Mouse (Mus musculus): Measurements from ENCODE around the gene Hist1h2be. TPM values are rescaled to one million over a fixed set of nuclear protein-coding genes. Genes with fewer than 3 reads are reported as not detected.

The Hist1h2be gene
- 1.1 and 1.4 TPM in 2 replicates for polyA plus RNA-seq (2015; fragmentation: Nextera tagmentation; extraction: Ambion mirVana)

DNA sequence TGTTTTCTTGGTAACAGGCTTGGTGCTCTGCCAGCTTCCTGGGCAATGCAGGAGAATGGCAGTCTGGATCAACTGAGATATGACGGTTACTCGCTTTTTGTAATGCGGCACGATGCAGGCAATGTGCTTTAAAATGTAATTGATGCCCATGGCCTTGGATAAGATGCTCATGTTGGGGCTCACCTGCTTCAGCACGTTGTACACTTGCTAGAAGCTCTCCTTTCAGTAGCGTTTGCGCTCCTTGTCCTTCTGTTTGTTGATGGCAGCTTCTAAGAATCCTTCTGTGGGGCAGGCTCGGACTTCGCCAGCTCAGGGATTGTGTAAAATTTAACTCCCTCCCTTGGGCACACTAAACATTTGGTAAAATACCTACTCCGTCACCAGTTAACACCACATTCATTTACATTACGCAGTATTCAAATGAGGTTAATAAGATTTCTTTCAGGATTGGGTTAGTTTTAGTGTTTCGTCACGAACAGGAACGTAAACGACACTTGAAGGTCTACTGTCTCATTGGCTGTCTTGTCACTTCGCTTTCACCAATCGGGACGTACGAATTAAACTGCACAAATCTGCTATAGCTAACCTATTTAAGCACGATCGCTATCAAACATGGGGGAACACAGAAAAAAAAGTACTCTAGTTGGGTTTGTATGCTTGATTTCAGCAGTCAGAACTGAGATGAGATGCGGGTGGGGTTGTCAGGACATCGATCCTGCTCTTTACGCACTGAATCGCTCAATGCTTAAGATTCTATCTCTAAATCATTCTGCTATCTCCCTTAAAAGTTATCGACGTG lies at the start of gene Hist1h2be:
Gene Hist1h2be (minus strand): TSS at position 392 of the 799 bp plus-strand sequence.

DNA sequence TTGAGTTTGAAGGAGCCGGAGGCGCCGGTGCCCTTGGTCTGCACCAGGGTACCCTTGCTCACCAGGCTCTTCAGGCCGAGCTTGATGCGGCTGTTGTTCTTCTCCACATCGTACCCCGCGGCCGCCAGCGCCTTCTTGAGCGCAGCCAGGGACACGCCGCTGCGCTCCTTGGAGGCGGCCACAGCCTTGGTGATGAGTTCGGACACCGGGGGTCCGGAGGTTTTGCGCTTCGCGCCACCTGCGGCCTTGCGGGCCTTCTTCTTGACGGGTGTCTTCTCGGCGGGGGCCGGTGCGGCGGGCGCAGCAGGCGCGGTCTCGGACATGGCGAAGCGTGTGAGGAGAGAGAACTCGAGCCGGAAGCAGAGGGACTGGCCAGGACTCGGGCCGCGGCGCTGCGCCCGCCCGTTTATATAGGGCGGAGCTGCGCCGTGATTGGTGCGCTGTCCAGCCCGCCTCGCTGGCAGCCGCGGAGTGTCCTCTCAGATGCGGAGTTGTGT lies 1.3 kb upstream of the Hist1h2be start, which contains the start of gene Hist1h1e:
Gene Hist1h1e (minus strand): TSS at position 384 of the 497 bp plus-strand sequence.

DNA sequence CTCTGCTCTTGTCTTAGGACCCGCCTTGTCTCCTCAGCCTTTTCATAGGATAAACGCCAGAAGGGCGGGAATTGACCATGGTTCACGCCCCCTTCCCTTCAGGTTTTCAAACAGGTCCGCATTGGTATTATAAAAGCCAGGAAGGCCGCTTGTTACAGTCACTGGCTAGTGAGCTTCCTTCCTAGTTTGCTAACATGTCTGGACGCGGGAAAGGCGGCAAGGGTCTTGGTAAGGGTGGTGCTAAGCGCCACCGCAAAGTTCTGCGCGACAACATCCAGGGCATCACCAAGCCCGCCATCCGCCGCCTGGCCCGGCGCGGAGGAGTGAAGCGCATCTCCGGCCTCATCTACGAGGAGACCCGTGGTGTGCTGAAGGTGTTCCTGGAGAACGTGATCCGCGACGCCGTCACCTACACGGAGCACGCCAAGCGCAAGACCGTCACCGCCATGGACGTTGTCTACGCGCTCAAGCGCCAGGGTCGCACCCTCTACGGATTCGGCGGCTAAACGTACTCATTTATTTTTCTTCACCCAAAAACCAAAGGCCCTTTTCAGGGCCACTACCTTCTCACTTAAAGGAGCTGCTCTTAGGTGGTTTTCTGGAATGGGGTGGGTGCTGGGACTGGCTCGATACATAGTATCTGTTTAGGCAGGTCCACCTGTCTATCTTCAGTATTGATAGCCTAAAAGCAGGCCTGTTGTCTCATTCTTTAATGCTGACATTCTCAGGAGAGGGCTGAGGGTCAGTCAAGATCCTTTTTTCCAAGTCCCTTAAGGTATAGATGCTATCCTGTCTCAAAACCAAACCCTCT lies 39.3 kb downstream of the Hist1h2be start, which contains the start of gene Hist1h4d:
Gene Hist1h4d (plus strand): TSS at position 191 of the 811 bp plus-strand sequence.

DNA sequence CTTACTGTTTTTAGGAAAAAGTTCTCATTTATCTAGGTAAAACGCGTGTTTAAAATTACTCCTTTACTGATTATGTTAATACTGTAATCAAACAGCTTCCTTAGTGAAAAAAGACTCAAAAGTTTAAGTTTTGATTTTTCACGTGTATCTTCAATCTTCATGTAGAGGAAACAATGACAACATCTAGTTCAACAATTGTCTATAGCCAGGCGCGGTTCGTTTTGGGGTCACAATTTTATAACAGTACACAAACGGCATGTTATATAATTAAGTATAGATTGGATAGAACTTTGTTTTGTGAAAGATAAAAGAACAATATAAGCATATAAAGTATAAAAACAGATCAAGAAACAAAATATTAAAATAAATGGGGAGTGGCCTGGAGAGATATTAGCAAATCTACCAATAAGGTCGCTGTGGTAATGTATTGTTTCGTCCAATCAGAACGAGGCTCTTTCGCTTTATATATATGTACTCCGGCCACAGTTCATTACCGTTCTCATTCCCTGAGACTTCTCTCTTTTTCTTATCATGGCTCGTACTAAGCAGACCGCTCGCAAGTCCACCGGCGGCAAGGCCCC lies 45.6 kb downstream of the Hist1h2be start, which contains the start of gene Hist1h3d:
Gene Hist1h3d (plus strand): TSS at position 493 of the 581 bp plus-strand sequence.

DNA sequence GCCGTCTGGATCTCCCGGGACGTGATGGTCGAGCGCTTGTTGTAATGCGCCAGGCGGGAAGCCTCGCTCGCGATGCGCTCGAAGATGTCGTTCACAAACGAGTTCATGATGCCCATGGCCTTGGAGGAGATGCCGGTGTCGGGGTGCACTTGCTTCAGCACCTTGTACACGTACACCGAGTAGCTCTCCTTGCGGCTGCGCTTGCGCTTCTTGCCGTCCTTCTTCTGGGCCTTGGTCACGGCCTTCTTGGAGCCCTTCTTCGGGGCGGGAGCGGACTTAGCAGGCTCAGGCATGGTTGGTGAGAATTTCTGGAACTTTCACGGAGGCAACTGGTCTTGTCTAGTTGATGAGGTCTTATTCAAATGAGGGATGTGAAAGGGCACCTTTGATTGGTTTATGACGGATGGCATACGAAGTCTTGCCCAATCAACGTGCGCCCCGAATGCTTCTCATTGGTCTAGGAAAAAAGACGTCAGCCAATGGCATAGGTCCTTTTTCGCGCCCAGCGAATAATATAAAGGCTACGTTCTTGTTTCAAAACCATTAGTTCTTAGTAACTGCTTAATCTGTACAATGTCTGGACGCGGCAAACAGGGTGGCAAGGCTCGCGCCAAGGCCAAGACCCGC lies 46.9 kb downstream of the Hist1h2be start, which contains the start of the genes Hist1h2bf and Hist1h2ad:
Gene Hist1h2bf (minus strand): TSS at position 299 of the 627 bp plus-strand sequence.
Gene Hist1h2ad (plus strand): TSS at position 484 of the 627 bp plus-strand sequence.

DNA sequence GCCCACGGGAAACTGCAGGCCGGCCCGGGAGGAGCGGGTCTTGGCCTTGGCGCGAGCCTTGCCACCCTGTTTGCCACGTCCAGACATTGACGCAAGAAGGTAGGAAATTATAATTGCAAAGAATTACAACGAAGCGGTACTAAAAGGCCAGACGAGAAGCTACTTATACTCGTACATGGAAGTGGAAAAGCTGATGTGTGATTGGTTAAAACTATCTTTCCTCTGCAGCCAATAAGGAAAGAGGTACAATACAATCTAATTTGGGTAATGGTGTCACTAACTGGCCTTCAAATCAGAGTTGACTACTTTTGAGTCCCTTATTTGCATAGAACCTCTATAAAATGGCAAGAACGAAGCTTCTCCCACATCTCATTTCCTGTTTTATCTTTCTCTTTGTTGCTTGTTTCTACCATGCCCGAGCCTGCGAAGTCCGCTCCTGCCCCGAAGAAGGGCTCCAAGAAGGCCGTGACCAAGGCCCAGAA lies 49.9 kb downstream of the Hist1h2be start, which contains the start of the genes Hist1h2ae and Hist1h2bg:
Gene Hist1h2ae (minus strand): TSS at position 199 of the 482 bp plus-strand sequence.
Gene Hist1h2bg (plus strand): TSS at position 375 of the 482 bp plus-strand sequence.

DNA sequence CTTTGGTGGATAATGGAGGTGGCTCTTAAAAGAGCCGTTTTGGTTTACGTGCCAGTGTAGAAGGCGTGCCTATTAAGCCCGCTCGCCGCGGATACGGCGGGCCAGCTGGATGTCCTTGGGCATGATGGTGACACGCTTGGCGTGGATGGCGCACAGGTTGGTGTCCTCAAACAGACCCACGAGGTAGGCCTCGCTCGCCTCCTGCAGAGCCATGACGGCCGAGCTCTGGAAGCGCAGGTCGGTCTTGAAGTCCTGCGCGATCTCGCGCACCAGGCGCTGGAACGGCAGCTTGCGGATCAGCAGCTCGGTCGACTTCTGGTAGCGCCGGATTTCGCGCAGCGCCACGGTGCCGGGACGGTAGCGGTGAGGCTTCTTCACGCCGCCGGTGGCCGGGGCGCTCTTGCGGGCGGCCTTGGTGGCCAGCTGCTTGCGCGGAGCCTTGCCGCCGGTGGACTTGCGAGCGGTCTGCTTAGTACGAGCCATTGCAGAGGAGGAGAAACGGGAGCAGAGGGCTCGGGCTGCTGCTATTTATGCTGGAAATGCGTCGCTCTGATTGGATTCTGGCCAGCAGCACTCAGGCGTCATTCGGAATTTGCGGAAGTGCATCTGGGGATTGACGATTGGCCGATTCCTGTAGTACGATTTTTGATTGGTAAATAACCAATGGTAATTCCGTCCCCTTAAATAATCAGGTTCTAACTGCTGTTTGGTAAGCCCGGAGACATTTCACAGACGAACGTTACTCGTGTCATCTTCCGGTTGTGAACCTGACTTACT lies 58.9 kb downstream of the Hist1h2be start, which contains the start of gene Hist1h3e:
Gene Hist1h3e (minus strand): TSS at position 487 of the 777 bp plus-strand sequence.

DNA sequence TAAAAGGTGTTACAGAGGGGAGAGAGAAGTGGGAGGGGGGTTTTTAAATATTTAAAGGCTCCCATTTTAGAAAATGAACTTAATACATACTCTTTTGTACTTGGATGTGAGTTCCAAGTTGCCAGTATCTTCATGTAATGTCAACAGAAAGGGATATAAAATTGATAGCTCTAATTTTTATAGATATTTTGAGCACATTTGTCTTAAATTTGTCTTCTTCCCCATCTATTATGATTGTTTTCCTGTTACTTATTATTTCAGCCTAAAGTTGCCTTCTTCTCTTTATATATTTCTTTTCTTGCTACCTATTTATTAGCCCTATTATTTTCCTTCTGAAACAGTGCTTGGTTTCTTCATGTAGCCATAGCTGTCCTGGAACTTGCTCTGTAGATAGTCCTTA lies 68.0 kb downstream of the Hist1h2be start, which contains the start of gene Hist1h1d:
Gene Hist1h1d (plus strand): TSS at position 301 of the 400 bp plus-strand sequence.

DNA sequence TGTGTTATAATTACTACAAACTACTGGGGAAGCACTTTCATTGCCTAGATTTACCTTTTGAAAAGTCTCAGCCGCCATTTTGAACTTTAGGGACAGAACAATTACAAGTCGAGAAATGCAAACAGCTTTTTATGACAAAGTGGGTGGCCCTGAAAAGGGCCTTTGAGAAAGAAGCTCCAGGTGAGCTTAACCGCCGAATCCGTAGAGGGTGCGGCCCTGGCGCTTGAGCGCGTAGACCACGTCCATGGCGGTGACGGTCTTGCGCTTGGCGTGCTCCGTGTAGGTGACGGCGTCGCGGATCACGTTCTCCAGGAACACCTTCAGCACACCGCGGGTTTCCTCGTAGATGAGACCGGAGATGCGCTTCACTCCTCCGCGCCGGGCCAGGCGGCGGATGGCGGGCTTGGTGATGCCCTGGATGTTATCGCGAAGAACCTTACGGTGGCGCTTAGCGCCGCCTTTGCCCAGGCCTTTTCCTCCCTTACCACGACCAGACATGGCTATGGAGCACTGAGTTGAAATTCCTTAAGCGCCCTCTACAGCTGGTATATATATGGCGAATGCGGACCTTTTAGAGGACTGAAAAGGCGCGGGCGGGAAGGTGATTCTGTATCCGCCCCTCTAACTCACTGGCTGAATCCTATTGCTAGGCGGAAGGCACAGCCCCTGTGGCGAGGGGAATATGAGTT lies 69.6 kb downstream of the Hist1h2be start, which contains the start of gene Hist1h4f:
Gene Hist1h4f (minus strand): TSS at position 503 of the 689 bp plus-strand sequence.

DNA sequence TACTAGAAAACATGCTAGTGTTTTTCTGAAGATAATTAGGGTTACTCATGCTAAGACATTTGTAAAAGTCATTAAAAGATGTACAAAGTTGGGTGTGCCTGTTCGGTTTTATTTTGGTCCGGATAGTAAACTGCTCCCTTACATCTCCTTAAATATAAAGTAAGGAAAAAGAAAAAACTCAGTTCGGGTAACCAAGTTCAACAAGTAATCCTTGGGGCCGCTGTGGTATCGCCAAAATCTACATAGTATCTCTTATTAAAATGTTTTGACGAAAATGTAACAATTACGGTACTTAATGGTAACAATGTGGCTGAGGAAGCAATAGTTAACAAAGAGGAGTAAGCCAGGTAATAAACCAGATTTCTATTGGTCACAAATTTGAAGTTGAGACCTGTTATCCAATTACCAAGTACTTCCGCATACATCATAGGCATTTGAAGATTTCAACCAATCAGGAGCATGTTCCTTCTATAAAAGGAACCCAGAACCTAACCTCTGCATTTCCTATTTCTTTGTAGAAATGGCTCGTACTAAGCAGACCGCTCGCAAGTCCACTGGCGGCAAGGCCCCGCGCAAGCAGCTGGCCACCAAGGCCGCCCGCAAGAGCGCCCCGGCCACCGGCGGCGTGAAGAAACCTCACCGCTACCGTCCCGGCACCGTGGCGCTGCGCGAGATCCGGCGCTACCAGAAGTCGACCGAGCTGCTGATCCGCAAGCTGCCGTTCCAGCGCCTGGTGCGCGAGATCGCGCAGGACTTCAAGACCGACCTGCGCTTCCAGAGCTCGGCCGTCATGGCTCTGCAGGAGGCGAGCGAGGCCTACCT lies 76.7 kb downstream of the Hist1h2be start, which contains the start of gene Hist1h3f:
Gene Hist1h3f (plus strand): TSS at position 88 of the 822 bp plus-strand sequence.

DNA sequence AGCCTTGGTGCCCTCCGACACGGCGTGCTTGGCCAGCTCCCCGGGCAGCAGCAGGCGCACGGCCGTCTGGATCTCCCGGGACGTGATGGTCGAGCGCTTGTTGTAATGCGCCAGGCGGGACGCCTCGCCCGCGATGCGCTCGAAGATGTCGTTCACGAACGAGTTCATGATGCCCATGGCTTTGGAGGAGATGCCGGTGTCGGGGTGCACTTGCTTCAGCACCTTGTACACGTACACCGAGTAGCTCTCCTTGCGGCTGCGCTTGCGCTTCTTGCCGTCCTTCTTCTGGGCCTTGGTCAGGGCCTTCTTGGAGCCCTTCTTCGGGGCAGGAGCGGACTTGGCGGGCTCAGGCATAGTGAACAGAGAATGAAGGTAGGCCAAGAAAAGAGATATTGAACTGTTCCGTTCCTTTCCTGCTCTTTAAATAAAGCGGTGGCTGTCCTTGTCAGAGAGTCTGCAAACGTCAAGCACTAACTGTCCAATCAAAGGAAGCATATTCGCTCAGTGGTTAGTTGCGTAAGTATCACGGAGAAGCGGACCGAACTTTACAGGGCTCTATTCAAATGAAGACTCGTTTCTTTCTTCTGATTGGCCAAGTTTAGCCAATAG lies 77.8 kb downstream of the Hist1h2be start, which contains the start of gene Hist1h2bh:
Gene Hist1h2bh (minus strand): TSS at position 394 of the 609 bp plus-strand sequence.

DNA sequence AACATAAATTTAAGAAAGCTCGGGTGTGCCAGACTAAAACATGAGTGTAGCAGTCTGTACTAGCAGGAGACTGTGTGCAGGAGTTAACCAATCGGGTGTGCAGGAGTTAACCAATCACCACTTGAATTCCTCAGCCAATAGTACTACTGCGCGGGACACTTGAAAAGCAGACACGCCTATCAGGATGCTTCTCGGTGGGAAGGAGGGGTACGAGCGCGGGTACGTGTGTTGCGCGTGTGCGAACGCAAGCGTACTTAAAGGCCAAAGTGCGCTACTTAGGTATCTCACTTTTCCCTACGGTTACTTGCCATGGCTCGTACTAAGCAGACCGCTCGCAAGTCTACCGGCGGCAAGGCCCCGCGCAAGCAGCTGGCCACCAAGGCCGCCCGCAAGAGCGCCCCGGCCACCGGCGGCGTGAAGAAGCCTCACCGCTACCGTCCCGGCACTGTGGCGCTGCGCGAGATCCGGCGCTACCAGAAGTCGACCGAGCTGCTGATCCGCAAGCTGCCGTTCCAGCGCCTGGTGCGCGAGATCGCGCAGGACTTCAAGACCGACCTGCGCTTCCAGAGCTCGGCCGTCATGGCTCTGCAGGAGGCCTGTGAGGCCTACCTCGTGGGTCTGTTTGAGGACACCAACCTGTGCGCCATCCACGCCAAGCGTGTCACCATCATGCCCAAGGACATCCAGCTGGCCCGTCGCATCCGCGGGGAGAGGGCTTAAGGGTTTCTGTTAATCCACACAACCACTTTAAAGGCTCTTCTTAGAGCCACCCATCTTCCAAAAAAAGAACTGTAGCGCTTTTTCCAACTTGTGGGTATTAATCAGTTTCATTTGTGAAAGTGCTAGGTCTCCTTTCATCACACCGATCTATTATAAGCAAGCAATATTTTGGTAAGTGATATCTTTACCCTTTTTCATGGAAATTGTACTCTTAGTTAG lies 85.5 kb downstream of the Hist1h2be start, which contains the start of gene Hist1h3g:
Gene Hist1h3g (plus strand): TSS at position 286 of the 939 bp plus-strand sequence.

